Mouse (Mus musculus): ENCODE measurements around the gene Cic.
"Not testable (repeated sequence)": the region's sequence is repeated elsewhere in the genome, so short reads cannot be mapped to it uniquely, and the experiment has no call there.

Gene Cic

DNA sequence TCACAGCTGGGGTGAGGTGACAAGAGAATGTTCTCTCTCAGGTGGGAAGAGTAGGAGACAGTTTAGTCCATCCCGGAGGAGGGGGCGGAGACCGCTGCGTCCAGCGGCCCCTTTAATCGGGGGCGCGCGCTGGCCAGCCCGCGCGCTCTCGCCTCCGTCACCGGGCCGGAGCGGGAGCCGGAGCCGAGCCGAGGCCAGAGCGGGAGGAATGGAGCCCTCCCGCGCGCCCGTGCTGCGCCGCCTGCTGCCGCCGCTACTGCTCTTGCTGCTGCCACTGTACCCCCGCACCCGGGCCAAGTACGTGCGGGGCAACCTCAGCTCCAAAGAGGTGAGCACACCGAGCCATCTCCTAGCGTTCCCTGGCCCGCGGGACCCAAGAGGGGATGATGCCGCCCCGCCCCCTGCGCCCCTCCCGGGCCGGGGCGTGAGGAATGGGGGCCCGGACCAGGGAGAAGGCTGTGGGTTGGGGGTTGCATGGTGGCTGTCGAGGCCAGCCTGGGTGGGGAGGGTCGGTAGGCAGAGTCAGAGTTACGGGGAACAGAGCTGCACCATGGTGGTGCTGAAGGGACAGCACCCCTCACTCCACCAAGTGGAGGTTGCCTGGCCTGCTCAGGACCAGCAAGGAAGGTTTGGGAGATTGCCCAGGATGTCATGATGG, 38.6 kb downstream of the Cic start, which contains the start of gene Tmem145:
Gene Tmem145, plus strand, starts transcription at position 151 of the 658 bp plus-strand sequence.
- peak; percentile 72 for DNase-seq (ENCODE audit: inconsistent ontology term)

DNA sequence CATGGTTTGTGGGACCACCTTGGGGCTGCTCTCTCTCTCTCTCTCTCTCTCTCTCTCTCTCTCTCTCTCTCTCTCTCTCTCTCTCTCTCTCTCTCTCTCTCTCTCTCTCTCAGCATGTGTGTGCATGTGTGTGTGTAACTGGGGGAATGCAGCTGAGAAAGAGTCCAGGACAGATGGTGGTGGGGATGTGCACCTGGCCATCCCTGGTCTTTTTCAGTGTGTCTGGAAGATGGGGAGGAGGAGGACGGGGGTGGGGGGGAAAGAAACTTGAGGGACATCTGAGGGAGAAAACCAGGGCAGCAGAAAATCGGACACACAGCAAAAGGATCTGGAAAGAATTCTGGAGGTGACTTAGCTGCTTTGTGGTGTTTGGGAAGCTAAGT, 39.1 kb downstream of the Cic start:
- no peak for DNase-seq (ENCODE audit: inconsistent ontology term)

DNA sequence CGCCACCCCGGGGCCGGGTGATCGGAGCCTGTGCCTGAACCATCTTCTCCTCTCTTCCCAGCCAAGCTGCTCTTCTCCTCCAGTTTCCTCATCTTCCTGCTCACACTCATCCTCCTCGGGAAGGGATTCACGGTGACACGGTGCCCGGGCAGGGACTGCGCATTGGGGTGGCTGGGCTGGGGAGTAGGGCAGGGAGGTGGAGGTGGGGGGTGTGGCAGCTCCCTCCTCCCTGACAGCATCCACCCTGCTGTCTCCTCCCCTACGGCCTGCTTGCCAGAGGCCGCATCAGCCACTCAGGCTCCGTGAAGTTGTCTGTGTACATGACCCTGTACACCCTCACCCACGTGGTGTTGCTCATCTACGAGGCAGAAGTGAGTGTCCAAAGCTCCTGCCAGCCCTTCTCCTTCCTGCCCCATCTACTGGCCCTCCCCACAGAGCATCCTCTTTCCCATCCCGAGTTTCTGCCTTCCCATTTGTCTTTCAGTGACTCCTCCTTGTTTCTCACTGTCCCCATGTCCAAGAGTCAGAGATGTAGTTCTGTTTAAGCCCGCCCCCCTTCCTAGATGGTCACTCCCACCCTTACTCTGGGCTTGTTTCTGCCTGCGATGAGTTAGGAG, 41.3 kb downstream of the Cic start:
- DNase-seq (ENCODE audit: inconsistent ontology term): no peak

DNA sequence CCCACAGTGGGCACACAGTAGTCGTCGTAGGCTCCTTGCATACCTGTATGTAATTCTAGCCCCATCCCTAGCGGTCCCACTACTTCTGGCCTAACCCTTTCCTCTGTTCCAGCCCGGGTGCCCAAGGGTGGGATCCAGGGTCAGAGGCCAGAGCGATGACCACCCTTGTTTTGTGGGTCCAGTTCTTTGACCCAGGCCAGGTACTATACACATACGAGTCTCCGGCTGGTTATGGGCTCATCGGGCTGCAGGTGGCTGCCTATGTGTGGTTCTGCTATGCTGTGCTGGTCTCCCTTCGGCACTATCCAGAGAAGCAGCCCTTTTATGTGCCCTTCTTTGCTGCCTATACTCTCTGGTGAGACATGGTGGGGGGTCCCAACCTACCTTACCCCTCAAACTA, 41.9 kb downstream of the Cic start:
- DNase-seq (ENCODE audit: inconsistent ontology term): no peak

DNA sequence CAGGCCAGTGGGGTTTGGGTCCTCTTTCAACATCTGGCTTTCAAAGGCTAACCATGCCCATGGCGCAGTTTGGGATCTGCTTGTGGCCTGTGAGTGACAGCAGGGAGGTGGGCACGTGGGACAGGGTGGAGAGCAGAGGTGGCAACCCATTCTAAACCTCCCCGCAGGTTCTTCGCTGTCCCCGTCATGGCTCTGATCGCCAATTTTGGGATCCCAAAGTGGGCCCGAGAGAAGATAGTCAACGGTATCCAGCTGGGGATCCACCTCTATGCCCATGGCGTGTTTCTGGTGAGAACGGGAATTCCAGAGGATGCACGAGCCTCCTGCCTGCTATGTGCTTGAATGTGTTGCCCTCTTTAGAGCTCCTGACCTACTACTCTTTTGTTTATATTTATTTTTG, 43.7 kb downstream of the Cic start:
- DNase-seq (ENCODE audit: inconsistent ontology term): no peak

DNA sequence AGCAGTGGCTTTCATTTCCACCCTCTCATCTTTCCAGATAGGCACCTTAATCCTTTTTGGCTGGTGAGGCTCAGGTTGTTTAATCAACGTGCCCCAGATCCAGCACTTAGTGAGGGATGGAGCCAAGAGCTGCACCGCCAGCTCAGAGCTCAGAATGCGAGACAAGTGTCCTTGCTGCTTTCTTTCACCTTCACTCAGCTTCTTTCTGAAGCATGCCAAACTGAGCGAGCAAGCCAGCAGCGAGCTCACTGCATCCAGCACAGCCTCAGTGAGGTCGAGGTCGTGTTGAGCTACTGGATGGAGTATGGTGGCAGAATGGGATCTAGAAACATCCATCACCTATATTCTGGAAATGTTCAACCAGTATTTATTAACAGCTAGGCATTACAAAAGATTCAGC, 45.8 kb downstream of the Cic start:
- DNase-seq (ENCODE audit: inconsistent ontology term): no peak

DNA sequence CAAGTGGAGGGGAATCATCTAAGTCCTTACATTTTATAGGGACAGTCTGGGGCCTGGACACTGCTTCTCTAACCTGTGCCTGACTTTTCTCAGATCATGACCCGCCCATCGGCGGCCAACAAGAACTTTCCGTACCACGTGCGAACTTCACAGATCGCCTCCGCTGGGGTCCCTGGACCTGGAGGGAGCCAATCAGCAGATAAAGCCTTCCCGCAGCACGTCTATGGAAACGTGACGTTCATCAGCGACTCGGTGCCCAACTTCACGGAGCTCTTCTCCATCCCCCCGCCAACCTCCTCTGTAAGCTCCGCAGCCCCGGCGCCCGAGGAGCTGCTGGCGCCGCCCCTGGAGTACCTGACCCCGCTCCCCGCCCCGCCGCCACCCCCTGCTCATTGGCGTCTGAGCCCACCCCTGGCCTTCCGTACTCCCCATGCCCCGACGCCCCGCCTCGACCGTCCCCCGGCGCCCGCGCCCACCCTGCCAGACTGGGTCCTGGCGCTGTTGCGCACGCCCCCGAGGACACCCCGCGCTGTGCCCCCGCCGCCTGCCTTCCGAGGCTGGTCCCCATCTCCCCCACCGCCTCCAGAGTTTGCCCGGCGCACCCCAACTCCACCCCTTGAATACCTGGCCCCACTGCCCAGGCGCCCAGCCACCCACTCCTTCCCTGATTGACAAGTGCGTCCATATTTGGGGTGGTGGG, 47.3 kb downstream of the Cic start:
- DNase-seq (ENCODE audit: inconsistent ontology term): no peak

DNA sequence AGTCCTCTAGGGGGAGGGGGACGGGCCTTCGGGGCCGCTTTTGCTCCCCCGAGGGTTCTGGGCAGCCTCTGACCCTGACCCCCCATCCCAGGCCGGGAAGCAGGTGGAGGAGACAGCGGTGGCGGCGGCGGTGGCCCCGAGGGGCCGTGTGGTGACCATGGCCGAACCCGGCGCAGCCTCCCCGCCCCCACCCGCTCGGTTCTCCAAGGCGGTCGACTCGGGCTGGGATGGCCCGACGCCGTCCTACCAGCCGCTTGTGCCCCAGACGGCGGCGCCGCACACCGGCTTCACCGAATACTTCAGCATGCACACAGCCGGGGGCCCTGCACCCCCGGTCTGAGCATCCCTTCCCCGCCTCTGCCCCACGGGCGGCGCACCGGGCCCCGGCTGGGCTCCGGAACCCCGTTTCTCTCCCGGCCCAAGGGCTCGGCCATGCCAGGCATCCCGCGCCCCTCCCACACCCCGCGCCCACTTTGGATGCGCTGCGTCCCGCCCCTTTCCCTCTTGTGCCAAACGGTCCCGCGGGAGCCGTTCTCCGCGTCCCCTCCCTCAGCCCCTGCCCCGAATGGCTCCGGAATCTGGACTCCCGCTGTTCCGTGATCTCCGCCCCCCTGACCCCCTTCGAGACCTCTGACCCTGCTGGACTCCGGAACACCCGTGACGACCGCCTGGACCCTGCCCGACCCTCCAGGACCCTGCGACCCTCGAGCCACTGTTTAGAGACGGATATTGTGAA, 48.0 kb downstream of the Cic start:
- DNase-seq (ENCODE audit: inconsistent ontology term): peak; percentile 40

DNA sequence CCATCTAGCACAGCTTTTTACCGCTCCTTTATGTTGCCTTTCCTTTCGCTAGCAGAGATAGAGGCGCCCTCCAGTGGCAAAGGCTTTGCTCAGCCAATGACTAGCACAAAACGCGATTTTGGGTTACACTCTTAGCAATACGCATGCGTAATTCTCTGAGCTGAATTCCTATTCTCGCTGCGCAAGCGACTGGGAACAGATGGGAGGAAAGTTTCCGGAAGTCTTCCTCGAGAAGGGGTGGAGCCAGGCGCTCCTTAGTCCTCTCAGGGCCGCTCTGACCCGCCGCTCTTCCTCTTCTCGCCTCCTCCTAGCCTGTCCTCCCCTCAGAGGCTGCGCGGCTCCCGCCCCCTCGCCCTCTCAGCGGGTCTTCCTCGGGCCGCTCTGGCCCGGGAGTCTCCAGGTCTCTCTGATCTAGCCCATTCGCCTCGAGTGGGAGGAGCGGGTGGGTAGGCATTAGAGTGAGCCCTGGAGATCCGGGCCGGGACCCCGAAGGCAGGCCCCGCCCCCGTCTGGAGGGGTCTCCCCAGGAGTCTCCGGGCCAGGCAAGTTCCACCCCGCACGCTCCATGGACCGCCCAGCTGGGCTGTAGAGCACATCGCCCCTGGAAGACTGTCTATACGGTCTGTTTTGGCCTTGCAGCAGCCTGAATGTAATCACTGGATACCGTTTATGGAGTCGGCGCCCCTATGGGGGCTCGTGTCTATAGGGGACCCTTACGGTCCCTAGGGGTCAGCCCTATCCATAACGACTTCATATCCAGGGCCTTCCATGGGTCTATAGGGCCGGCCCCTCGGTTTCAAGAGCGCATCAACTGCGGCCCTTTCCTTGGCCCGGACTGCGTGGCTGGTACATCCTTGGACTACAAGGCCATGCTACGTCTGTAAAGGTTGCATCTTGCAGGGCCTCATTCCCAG, 49.3 kb downstream of the Cic start, which contains the start of gene Megf8:
Gene Megf8, plus strand, starts transcription at position 633 of the 914 bp plus-strand sequence.
- DNase-seq (ENCODE audit: inconsistent ontology term): peak; percentile 98

DNA sequence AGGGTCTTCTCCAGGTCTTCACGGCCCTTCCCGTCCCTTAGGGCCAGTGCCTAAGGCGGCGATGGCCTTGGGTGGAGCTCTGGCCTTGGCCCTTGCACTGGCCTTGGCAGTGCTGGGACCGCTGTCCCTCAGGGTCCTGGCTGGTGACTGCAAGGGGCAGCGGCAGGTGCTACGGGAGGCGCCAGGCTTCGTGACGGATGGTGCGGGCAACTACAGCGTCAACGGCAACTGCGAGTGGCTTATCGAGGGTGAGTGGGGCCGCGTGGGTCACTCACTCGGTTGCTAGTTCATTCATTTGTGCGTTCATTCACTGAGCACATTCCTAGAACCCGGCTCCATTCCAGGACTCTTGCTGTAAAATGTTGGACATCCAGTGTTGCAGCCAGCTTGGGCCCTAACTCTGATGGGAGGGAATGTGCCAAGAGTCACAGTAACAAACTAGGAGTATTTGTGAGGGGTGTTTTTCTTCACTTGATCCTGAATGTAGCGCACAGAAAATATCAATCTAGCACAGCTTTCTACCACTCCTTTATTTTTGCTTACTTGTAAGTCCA, 50.0 kb downstream of the Cic start:
- DNase-seq (ENCODE audit: inconsistent ontology term): peak; percentile 49

DNA sequence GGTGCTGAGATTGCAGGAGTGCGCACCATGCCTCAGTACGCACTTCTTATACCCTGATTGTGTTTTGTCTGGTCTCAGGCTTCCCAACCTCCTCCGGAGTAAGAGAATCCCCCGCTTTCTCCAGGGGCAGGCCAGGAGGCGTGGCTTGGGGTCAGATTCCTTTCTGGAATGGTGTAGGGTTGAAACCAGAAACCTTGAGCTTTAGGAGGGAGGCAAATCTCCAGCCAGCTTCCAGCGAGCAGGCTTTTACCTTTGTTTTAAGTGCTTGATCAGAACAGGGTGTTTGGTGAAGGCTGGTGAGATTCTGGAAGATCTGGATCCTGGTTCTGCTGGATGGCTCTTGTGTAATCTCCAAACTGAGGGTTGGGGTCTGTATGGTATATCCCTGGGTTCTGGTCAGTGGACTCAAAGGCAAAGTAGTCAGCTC, 54.6 kb downstream of the Cic start:
- peak; percentile 43 for DNase-seq (ENCODE audit: inconsistent ontology term)

DNA sequence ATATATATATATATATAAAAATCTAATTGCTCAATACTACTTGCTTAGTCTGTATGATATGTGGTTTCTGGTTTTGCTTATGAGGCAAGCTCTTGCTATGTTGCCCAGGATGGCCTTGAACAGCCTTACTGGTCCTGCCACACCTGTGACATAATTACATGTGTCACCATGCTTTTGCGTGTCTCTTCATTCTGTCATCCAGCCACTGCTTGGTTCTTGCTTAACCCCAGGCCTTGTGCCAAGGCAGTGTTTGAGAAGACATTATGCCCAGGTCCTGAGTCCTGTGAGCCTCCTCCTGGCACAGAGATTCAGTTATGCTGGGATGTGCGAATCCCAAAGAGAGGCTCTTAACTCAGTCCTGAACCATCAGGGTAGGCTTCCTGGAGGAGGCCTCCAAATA, 55.7 kb downstream of the Cic start:
- DNase-seq (ENCODE audit: inconsistent ontology term): no peak

DNA sequence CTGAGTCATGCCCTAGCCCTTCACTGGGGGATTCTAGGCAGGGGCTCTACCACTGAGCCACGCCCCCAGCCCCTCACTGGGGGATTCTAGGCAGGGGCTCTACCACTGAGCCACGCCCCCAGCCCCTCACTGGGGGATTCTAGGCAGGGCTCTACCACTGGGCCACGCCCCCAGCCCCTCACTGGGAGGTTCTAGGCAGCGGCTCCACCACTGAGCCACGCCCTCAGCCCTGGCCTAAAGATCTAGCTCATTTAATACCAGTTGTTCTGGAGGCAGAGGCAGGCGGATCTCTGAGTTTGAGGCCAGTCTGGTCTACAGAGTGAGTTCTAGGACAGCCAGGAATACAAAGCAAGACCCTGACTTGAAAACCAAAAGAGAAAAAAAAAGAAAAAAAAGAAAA, 57.9 kb downstream of the Cic start:
- not testable (repeated sequence) for DNase-seq (ENCODE audit: inconsistent ontology term)

DNA sequence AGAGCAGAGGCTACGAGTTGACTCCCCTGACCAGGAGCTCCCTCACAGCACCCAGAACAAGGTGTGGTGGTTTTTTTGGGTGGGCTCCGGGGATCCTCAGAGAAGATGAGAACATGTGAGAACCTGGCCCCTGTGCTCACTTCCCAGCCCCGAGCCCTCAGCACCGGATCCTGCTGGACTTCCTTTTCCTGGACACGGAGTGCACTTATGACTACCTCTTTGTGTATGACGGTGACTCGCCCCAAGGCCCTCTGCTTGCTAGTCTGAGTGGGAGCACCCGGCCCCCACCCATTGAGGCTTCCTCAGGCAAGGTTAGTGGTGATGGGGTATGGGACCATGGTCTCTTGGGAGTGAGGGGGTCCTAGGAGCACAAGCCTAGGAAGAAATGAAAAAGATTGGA, 58.7 kb downstream of the Cic start:
- DNase-seq (ENCODE audit: inconsistent ontology term): no peak

DNA sequence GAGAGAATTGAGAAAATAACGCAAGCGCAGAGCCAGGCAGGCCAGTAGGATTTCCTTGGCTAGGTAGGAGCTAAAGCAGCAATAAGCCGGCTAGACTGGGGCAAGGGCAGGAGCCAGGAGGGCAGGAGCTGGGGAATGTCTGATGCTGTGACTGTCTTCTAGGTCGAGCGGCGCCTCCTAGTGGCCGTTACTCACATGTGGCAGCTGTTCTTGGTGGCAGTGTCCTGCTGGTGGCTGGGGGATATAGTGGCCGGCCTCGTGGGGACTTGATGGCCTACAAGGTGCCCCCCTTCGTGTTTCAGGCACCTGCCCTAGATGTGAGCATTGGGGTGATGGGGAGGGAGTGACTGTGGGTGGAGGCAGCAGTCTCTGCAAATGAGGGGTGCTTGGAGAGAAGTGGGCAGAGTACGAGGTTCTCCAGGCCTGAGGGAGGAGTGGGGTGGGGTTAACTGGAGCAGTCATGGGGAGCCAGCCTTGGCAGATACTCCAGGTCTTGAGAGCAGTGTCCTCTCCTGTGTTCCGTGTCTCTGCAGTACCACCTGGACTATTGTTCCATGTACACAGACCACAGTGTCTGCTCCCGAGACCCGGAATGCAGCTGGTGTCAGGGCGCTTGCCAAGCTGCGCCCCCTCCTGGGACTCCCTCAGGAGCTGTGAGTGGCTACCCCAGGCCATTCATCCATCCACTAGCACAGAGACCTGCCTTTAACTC, 66.2 kb downstream of the Cic start:
- DNase-seq (ENCODE audit: inconsistent ontology term): peak; percentile 73

DNA sequence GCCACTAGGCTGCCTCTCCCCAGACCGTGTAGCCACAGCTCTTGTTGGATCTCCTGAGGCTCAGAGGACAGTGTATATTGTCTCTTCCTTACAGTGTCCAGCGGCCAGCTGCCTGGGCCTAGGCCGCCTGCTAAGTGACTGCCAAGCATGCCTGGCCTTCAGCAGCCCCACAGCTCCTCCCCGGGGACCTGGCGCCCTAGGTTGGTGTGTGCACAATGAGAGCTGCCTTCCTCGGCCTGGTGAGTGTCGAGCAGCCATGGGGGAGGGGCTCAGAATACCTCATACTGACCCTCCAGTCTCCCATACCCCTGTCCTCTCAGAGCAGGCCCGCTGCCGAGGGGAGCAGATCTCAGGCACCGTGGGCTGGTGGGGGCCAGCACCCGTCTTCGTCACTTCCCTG, 67.0 kb downstream of the Cic start:
- no peak for DNase-seq (ENCODE audit: inconsistent ontology term)

DNA sequence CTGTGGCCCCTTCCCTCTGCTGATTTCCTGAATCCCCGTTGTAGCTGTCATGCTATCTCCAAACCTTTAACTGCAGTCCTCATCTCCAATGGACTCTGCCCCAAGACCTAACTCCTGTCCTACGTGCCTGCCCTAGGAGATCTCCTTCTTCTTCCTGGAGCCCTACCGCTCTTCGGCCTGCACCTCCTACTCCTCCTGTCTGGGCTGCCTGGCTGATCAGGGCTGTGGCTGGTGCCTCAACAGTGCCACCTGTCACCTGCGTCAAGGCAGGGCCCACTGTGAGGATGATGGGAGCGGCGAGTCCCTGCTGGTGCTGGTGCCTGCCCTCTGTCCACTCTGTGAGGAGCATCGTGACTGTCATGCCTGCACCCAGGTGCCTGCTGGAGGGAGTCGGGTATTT, 71.8 kb downstream of the Cic start:
- no peak for DNase-seq (ENCODE audit: inconsistent ontology term)

DNA sequence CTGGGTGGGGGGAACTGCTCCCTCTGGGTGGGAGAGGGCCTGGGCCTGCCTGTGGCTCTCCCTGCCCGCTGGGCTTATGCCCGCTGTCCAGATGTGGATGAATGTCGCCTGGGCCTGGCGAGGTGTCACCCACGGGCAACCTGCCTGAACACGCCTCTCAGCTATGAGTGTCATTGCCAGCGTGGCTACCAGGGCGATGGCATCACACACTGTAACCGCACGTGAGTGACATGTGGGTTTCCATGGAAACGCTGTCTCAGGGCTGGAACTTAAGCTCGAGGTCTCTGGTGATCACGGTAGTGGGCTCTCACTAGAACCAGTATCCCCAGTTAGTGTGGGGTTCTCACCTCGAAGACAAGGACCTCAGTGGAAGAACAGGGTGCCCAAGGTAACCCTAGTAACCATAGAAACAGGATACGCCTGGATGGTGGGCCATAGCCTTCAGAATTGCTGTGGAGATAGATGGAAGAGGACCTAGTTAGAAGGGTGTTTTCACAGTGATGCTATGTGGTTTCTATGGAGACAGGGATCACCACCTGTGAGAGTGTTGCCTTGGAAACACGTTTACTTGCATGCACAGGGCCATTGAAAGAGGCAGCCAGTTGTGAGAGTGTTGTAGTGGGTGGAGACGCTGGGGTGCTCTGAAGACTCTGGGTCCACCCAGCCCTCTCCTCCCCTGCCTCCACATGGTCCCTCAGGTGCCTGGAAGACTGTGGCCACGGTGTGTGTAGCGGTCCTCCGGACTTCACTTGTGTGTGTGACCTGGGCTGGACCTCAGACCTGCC, 73.7 kb downstream of the Cic start:
- no peak for DNase-seq (ENCODE audit: inconsistent ontology term)
